Mouse (Mus musculus) liver, embryonic 15.5 days (tissue): ENCODE results near the gene Gm7361. TPM values are rescaled to one million over a fixed set of nuclear protein-coding genes. Genes with fewer than 3 reads are reported as not detected.

Source experiments
- polyA plus RNA-seq: library from polyadenylated mRNA; unstranded; fragments of >200 nt; fragmentation: Nextera tagmentation; extraction: Ambion mirVana; gene quantifications from 2 replicates; pipeline ENCODE4 v1.2.1, GENCODE M21; 2015

The Gm7361 gene
- polyA plus RNA-seq, 1 experiment from 2014 or later, result not detected

Other genes starting within 250 kb of the Gm7361 start
- gene Gm5862, start 234.8 kb upstream of the Gm7361 start, polyA plus RNA-seq, result not detected in 2 replicates
- not detected in 2 replicates for gene Speer4a, start 218.1 kb upstream of the Gm7361 start, polyA plus RNA-seq
- gene Gm7347, start 199.1 kb upstream of the Gm7361 start, polyA plus RNA-seq, result not detected in 2 replicates
- not detected in 2 replicates for gene Gm10471, start 168.4 kb upstream of the Gm7361 start, polyA plus RNA-seq
- gene 5031410I06Rik, start 152.3 kb upstream of the Gm7361 start, polyA plus RNA-seq, result not detected in 2 replicates
- gene Gm10220, start 136.3 kb upstream of the Gm7361 start, polyA plus RNA-seq, result not detected in 2 replicates